Mouse (Mus musculus) heart, postnatal 0 days (tissue): ENCODE measurements around the gene Bivm.

Source experiments
- CTCF ChIP-seq: IDR thresholded peaks from 2 replicates; pipeline ENCODE4 v1.5.1; 2016; ENCODE audit warnings: antibody characterized with exemption, control low read depth, low read depth
- EP300 ChIP-seq: IDR thresholded peaks from 2 replicates; pipeline ENCODE4 v1.6.1; 2016; ENCODE audit warnings: antibody characterized with exemption, low read depth

DNA sequence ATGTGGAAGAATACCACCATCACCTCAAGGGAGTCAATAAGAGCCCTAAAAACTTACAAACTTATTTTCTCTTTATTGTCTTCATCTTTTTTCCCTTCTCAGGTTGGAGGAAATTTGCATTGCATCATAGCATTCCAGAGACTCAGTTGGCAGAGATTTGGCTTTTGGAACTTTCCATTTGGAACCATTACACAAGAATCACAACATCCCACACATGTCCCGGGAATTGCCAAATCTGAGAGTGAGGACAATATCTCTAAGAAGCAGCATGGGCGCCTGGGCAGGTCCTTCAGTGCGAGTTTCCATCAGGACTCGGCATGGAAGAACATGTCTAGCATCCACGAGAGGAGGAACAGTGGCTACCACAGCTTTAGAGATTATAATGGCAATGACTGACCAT is 24.0 kb downstream of the Bivm start:
- no peak for TF ChIP-seq CTCF
- no peak for TF ChIP-seq EP300
